Mouse (Mus musculus): ENCODE data around the gene Slc30a6. TPM values are rescaled to one million over a fixed set of nuclear protein-coding genes. Genes with fewer than 3 reads are reported as not detected.
"Not testable (repeated sequence)": the region's sequence is repeated elsewhere in the genome, so short reads cannot be mapped to it uniquely, and the experiment has no call there.

Slc30a6 gene
- polyA plus RNA-seq, 1 experiment from 2014 or later, result 45.1 TPM

DNA sequence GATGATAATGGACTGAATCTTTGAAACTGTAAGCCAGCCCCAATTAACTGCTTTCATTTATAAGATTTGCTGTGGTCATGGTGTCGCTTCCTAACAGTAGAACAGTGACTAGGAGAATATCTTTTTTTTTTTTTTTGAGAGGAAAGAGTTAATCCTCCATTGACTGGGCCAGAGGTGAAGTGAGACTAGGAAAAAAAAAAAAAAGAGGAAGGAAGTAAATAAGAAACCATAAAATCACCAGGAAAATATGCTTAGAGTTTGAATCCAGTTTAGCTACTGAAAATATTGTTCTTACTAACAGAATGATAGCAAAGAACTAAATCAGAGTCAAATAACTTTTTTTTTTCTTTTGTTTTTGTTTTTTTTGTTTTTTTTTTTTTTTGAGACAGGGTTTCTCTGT lies 59.3 kb downstream of the Slc30a6 start:
- ATAC-seq (replicated peaks; ENCODE audit: low FRiP score), result no peak
- Histone ChIP-seq H3K9me3 (replicated peaks) (no peaks in the 10 kb centered on the region), H3K4me3 (replicated peaks) (no peak overlapping the region), H3K27ac (no peak overlapping the region), H3K36me3 (no peaks in the 10 kb centered on the region), H3K27me3 (no peaks in the 10 kb centered on the region), H3K4me2 (no peak overlapping the region), H3K4me1 (no peaks in the 10 kb centered on the region), H3K9ac (no peak overlapping the region)
- 92% methylated on average over 1 of the region's 1 CpGs for WGBS

DNA sequence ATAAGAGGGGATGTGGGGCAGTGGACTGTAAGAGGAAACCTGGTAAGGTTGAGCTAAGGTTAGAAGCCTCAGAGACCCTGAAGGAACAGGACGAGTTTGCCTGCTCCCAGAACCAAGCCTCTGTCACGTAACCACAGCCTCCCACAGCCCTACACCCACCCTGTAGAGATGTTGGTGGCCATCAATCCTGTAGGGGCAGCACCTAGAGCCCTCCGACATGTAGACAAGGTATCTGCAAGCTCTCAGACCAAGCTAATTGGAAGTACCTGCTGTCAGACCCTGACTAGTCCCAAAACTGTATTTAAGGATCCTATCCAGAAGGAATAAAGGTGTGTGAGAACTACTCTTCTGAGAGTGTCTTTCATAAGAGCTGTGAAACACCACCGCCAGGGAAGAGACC lies 60.0 kb downstream of the Slc30a6 start:
- H3K27ac ChIP-seq, result no peak overlapping the region
- H3K27me3 ChIP-seq, result no peaks in the 10 kb centered on the region
- no peaks in the 10 kb centered on the region for H3K4me1 ChIP-seq
- H3K4me2 ChIP-seq, result no peak overlapping the region
- ATAC-seq (replicated peaks; ENCODE audit: low FRiP score), result no peak
- H3K9ac ChIP-seq, result no peak overlapping the region
- H3K9me3 ChIP-seq (replicated peaks), result no peaks in the 10 kb centered on the region
- H3K36me3 ChIP-seq, result no peaks in the 10 kb centered on the region
- WGBS, result 89% methylated on average over 4 of the region's 4 CpGs
- no peak overlapping the region for H3K4me3 ChIP-seq (replicated peaks)

DNA sequence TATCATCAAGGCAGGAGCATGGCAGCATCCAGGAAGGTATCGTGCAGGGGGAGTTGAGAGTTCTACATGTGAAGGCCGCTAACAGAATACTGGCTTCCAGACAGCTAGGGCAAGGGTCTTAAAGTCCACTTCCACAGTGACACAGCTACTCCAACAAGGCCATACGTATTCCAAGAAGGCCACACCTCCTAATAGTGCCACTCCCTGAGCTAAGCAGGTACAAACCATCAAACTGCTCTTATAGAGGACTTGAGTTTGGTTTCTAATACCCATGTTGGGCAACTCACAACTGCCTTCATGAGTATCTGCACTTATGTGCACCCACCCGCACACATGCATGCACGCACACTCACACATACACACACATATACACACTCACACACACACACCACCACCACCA lies 61.4 kb downstream of the Slc30a6 start:
- H3K27me3 ChIP-seq, result no peaks in the 10 kb centered on the region
- 88% methylated on average over 5 of the region's 5 CpGs for WGBS
- no peak overlapping the region for H3K9ac ChIP-seq
- H3K27ac ChIP-seq, result no peak overlapping the region
- H3K4me2 ChIP-seq, result no peak overlapping the region
- no peaks in the 10 kb centered on the region for H3K9me3 ChIP-seq (replicated peaks)
- no peak overlapping the region for H3K4me3 ChIP-seq (replicated peaks)
- no peaks in the 10 kb centered on the region for H3K4me1 ChIP-seq
- H3K36me3 ChIP-seq, result no peaks in the 10 kb centered on the region
- no peak for ATAC-seq (replicated peaks; ENCODE audit: low FRiP score)

DNA sequence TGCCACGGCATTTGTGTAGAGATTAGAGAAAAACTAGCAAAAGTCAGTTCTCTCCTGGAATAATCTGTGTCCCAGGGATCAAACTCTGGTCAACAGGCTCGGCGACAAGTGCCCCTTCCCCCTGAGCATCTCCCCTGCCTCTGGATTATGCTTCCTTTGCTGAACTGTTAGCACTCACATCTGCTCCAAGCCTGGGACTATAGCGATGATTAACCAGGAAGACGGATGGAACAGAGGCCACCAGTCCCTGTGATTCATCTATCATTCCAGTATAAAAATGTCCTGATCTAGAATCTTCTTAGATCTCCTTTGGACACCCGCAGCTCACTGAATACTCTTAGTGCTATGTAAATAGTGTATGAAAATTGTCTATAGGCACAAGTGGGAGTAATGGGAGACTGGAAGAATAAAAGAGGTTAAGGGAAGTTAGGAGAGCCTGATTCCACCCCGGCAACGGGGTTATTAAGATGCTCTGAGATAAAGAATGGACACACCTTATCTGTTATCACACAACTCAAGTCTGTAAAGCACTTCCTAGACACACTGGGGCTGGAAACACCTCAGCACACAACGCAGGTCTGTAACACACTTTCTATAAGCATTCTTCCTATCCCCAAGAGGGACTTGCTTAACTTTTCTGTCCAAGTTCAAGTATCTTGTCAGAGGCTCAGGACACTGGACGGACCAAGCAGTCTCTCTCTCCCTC lies 62.7 kb downstream of the Slc30a6 start:
- no peaks in the 10 kb centered on the region for H3K36me3 ChIP-seq
- no peak for ATAC-seq (replicated peaks; ENCODE audit: low FRiP score)
- WGBS, result 70% methylated on average over 10 of the region's 10 CpGs
- H3K27me3 ChIP-seq, result no peaks in the 10 kb centered on the region
- H3K27ac ChIP-seq, result no peak overlapping the region
- H3K4me3 ChIP-seq (replicated peaks), result no peak overlapping the region
- no peaks in the 10 kb centered on the region for H3K4me1 ChIP-seq
- no peaks in the 10 kb centered on the region for H3K9me3 ChIP-seq (replicated peaks)
- H3K9ac ChIP-seq, result no peak overlapping the region
- no peak overlapping the region for H3K4me2 ChIP-seq

DNA sequence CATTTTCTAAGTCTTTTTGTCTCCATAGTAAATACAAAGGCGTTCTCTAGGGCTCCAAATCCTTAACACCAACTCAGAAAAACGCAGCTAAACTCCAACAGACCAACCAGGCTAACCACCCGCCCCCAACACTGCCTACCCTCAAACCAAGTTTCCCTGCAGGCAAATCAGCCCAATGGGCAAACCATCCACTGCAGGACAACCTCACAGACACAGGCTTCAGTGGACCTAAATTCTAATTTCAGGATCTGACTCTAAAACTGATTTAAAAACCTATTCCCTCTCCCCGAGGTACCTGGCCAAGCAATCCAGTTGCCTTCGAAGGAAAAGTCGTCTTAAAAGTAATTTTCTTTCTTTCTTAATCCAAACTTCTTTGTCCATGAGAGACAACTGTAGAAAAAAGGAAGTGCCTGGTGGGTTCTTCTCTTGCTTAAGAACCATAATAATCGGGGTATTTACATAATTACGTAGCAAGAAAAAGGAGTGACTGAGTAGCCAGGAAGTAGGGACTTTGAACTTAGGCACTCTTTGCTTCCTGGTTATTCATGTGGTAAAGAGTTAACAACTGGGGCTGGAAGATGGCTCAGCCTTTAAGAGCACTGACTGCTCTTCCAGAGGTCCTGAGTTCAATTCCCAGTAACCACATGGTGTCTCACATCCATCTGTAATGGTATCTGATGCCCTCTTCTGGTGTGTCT lies 63.5 kb downstream of the Slc30a6 start, which contains the start of gene Nlrc4:
TSS of gene Nlrc4 (minus strand) at position 432 of the 698 bp plus-strand sequence.
- Histone ChIP-seq H3K4me2 (no peak within 1 kb of the TSS), H3K36me3 (no peaks in the 10 kb centered on the region), H3K9me3 (replicated peaks) (no peaks in the 10 kb centered on the region), H3K9ac (no peak within 1 kb of the TSS), H3K4me3 (replicated peaks) (no peak within 1 kb of the TSS), H3K27me3 (no peaks in the 10 kb centered on the region), H3K4me1 (no peaks in the 10 kb centered on the region), H3K27ac (no peak within 1 kb of the TSS)
- WGBS, result 55% methylated on average over 8 of the region's 8 CpGs
- no peak for ATAC-seq (replicated peaks; ENCODE audit: low FRiP score)

DNA sequence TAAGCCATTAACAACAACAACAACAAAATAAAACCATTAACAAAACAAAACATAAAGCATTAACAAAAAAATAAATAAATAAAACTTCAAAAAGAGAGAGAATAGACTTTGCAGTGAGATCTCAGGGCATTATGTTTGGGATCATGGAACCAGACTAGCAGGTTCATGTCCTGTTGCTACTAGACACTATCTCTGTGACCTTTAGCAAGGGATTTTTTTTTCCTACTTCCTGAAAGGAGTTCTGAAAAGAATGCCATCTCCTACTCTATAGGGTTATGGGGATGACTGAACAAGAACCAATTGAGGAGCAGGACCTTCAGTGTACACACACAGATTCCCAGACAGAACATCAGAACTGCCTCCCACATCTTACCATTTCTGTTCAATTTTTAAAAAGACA lies 68.1 kb downstream of the Slc30a6 start:
- no peaks in the 10 kb centered on the region for H3K9me3 ChIP-seq (replicated peaks)
- no peak overlapping the region for H3K4me2 ChIP-seq
- H3K9ac ChIP-seq, result no peak overlapping the region
- no peak overlapping the region for H3K27ac ChIP-seq
- H3K27me3 ChIP-seq, result no peaks in the 10 kb centered on the region
- H3K36me3 ChIP-seq, result no peaks in the 10 kb centered on the region
- H3K4me3 ChIP-seq (replicated peaks), result no peak overlapping the region
- no peak for ATAC-seq (replicated peaks; ENCODE audit: low FRiP score)
- no peaks in the 10 kb centered on the region for H3K4me1 ChIP-seq

DNA sequence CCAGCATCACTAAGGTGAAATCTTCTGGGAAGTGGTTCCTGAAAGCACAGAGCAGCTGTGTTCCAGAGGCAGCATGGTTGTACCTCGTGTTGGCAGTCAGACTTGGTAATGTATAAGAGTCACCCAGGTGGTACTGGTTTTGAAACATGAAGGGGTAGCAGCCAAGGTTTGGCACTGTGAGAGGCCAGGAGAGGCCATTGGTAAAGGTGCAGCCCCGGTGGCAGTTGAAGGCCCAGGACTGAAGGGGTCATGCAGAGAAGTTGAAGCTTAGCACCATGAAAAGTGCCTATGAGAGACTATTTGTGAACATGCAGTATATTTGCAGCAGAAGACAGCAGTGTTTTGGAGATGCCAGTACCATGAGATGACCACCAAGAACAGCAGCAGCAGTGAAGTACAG lies 72.6 kb downstream of the Slc30a6 start:
- 92% methylated on average over 2 of the region's 2 CpGs for WGBS
- H3K4me1 ChIP-seq; ATAC-seq (replicated peaks; ENCODE audit: low FRiP score); H3K27ac ChIP-seq; H3K4me3 ChIP-seq (replicated peaks); H3K9ac ChIP-seq; H3K36me3 ChIP-seq; H3K9me3 ChIP-seq (replicated peaks); H3K27me3 ChIP-seq; H3K4me2 ChIP-seq: not testable (repeated sequence)

DNA sequence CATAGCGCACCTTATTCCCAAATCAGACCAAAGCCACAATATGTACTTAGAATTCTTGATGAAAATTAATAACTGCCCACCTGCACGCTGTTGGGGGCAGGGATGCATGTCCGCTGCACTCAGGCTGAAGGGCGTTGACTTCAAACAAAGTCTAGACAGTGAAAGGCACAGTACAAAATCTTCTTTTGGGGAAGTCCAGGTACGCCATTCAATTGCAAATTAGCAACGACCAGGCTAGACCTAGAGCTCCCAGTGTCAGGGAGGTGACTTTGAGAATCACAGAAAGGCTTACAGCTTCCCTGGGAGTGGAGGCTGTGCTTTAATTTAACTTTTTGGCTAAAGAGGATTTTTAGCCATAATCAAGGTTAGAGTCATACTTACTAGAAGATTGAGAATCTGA lies 74.7 kb downstream of the Slc30a6 start:
- H3K4me1 ChIP-seq; H3K36me3 ChIP-seq; H3K27ac ChIP-seq; H3K9ac ChIP-seq; H3K9me3 ChIP-seq (replicated peaks); H3K27me3 ChIP-seq; H3K4me3 ChIP-seq (replicated peaks); H3K4me2 ChIP-seq; ATAC-seq (replicated peaks; ENCODE audit: low FRiP score): not testable (repeated sequence)
- 88% methylated on average over 6 of the region's 6 CpGs for WGBS

Other genes starting within 250 kb of the Slc30a6 start
- 77.4 and 81.7 TPM in 2 replicates for gene Memo1, start 100.1 kb upstream of the Slc30a6 start, polyA plus RNA-seq (2015; fragmentation: Nextera tagmentation; extraction: Ambion mirVana)
- gene Dpy30, start 71.7 kb upstream of the Slc30a6 start, polyA plus RNA-seq (2015; fragmentation: Nextera tagmentation; extraction: Ambion mirVana), result 237 and 269 TPM in 2 replicates
- gene Spast, start 56.6 kb upstream of the Slc30a6 start, polyA plus RNA-seq (2015; fragmentation: Nextera tagmentation; extraction: Ambion mirVana), result 13.0 and 14.4 TPM in 2 replicates
- gene Nlrc4, start 63.5 kb downstream of the Slc30a6 start, polyA plus RNA-seq (2015; fragmentation: Nextera tagmentation; extraction: Ambion mirVana), result 0.24 and 0.39 TPM in 2 replicates
- gene Yipf4, start 93.9 kb downstream of the Slc30a6 start, polyA plus RNA-seq (2015; fragmentation: Nextera tagmentation; extraction: Ambion mirVana), result 55.3 and 70.1 TPM in 2 replicates
- 89.3 and 97.7 TPM in 2 replicates for gene Birc6, start 132.7 kb downstream of the Slc30a6 start, polyA plus RNA-seq (2015; fragmentation: Nextera tagmentation; extraction: Ambion mirVana)

All from kidney, embryonic 15.5 days (tissue).